Mouse (Mus musculus): Measurements from ENCODE around the gene Anxa6. TPM values are rescaled to one million over a fixed set of nuclear protein-coding genes. Genes with fewer than 3 reads are reported as not detected.

Gene Anxa6
- total and polyA plus RNA-seq, 3 experiments: 115 to 168 (median 162) TPM

DNA sequence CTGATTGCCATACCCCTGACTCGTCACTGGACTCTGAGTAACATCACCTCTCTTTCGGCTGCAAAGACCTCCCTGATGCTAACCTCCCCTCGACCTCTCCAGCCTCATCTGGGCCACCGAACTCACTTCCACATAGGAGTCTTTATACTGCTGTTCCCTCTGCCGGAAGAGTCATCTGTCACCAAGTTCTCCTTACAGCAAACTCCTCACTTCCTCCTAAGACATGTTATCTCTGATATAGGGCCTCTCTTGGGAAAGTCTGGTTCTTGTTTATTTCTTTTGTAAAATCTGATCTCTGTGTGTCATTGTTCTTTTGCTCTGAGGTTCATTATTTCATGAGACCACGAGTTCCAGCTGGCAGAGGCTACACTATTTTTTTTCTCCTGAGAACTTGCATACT, 25.0 kb downstream of the Anxa6 start:
- dilution Hi-C loops (cut with MboI; ENCODE audit: extremely low pct_ligation_motif_present, extremely low pct_unique_long_range_greater_than_20kb, low sequenced_read_pairs) (no loop called here), in situ Hi-C loops (cut with MboI; ENCODE audit: low pct_ligation_motif_present, low pct_unique_long_range_greater_than_20kb, low sequenced_read_pairs) (no loop called here)
- Histone ChIP-seq H3K4me2 (ENCODE audit: insufficient read depth, low read depth, poor library complexity, severe bottlenecking) (no peak overlapping the region), H3K27me3 (replicated peaks) (no peaks in the 10 kb centered on the region), H3K9ac (ENCODE audit: insufficient read depth, low read depth) (no peak overlapping the region), H3K36me3 (replicated peaks in 1 of 2; ENCODE audit: control insufficient read depth in 1 of 2, insufficient read depth in 1 of 2, low read length in 1 of 2) (peaks cover 81 to 96% of the 10 kb centered on the region in 2 experiments), H3K79me2 (replicated peaks; ENCODE audit: control insufficient read depth, extremely low read depth, insufficient read depth, poor library complexity, severe bottlenecking) (no peaks in the 10 kb centered on the region), H3K9me3 (replicated peaks; ENCODE audit: low read length) (no peaks in the 10 kb centered on the region), H3K4me3 (replicated peaks in 1 of 3; ENCODE audit: low read depth in 2 of 3, low read length in 2 of 3, poor library complexity in 1 of 3) (no peak overlapping the region), H3K27ac (ENCODE audit: insufficient read depth, low read depth) (no peak overlapping the region), H3K4me1 (ENCODE audit: control insufficient read depth in 1 of 2, insufficient read depth in 2 of 2) (peaks cover 0 to 30% of the 10 kb centered on the region in 2 experiments; a peak in 2 of 4 replicates)
- no peak for TF ChIP-seq NRF1 (IDR thresholded peaks at IDR 0.05; ENCODE audit: low read depth, low read length)
- no peak for TF ChIP-seq CTCF (conservative IDR thresholded peaks at IDR 0.05 in 1 of 2, IDR thresholded peaks at IDR 0.05 in 1 of 2; ENCODE audit: low read depth in 2 of 2, low read length in 2 of 2)
- no peak for DNase-seq (ENCODE audit: extremely low read depth)

DNA sequence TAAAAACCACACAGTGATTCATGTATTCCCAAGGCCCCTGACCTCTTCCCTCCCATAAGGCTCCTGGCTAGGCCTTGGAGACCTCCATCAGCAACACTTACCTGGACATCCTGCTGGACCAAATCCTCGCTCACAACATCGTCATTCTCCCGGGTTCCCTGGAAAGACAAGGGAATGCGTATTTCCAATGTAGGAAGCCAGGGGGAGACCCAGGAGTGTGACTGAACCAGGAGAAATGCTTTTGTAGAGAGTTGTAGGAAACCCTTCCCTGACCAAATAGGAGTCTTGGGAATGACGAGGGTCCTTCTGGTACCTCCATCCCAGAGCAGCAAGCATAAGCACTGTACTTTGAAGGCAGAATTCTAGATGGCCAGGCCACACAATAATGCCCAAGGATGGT, 27.6 kb downstream of the Anxa6 start:
- in situ Hi-C loops (cut with MboI; ENCODE audit: low pct_ligation_motif_present, low pct_unique_long_range_greater_than_20kb, low sequenced_read_pairs): no loop called here
- peaks cover 71 to 87% of the 10 kb centered on the region in 2 experiments for H3K36me3 ChIP-seq (replicated peaks in 1 of 2; ENCODE audit: control insufficient read depth in 1 of 2, insufficient read depth in 1 of 2, low read length in 1 of 2)

DNA sequence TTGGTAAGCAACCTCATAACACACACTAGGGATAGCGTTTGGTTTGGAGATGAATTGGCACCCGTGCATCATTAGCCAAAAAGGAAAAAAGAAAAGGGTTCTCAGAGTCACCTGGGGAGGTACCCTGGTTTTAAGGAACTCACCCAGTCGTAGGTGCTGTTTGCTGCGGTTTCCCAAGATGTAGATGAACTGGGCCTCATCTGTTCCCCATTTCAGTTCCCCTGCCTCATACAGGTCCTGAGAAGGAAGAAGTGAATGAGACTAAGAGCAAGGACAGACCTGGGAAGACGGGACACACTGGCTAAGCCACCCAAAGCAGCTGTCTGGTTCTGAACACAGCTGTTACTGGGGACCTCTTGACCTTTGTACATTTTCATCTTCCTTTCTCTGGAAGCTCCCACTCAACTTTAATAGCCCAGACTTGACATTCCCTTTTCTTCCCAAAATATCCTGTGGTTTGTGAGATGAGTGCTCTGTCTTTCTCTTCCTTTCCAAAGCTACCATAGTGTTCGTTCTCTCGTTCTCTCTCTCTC, 28.2 kb downstream of the Anxa6 start:
- in situ Hi-C loops (cut with MboI; ENCODE audit: low pct_ligation_motif_present, low pct_unique_long_range_greater_than_20kb, low sequenced_read_pairs) (no loop called here), dilution Hi-C loops (cut with MboI; ENCODE audit: extremely low pct_ligation_motif_present, extremely low pct_unique_long_range_greater_than_20kb, low sequenced_read_pairs) (no loop called here)
- no peaks in the 10 kb centered on the region for H3K79me2 ChIP-seq (replicated peaks; ENCODE audit: control insufficient read depth, extremely low read depth, insufficient read depth, poor library complexity, severe bottlenecking)
- H3K4me3 ChIP-seq (replicated peaks in 1 of 3; ENCODE audit: low read depth in 2 of 3, low read length in 2 of 3, poor library complexity in 1 of 3): no peak overlapping the region
- no peak overlapping the region for H3K9ac ChIP-seq (ENCODE audit: insufficient read depth, low read depth)
- H3K4me1 ChIP-seq (ENCODE audit: control insufficient read depth in 1 of 2, insufficient read depth in 2 of 2): peaks cover 0 to 20% of the 10 kb centered on the region in 2 experiments; a peak in 2 of 4 replicates
- DNase-seq (ENCODE audit: extremely low read depth): no peak
- no peak overlapping the region for H3K4me2 ChIP-seq (ENCODE audit: insufficient read depth, low read depth, poor library complexity, severe bottlenecking)
- peaks cover 69 to 86% of the 10 kb centered on the region in 2 experiments for H3K36me3 ChIP-seq (replicated peaks in 1 of 2; ENCODE audit: control insufficient read depth in 1 of 2, insufficient read depth in 1 of 2, low read length in 1 of 2)
- no peak for TF ChIP-seq TBP (conservative IDR thresholded peaks at IDR 0.05; ENCODE audit: low read depth, low read length)
- no peak for TF ChIP-seq ZC3H11A (IDR thresholded peaks at IDR 0.05; ENCODE audit: low read depth, low read length)
- no peak for TF ChIP-seq USF1 (IDR thresholded peaks at IDR 0.05; ENCODE audit: low read depth, low read length)
- no peak for TF ChIP-seq CHD1 (IDR thresholded peaks at IDR 0.05; ENCODE audit: low read depth, low read length)
- no peak for TF ChIP-seq SMC3 (IDR thresholded peaks at IDR 0.05; ENCODE audit: low read depth, low read length)
- no peak for TF ChIP-seq ZNF384 (IDR thresholded peaks at IDR 0.05; ENCODE audit: low read depth, low read length)
- TF ChIP-seq NRF1 (IDR thresholded peaks at IDR 0.05; ENCODE audit: low read depth, low read length): no peak
- no peak for TF ChIP-seq IRF4 (IDR thresholded peaks at IDR 0.05; ENCODE audit: low read depth, low read length)
- TF ChIP-seq JUND (conservative IDR thresholded peaks at IDR 0.05; ENCODE audit: low read depth, low read length): no peak
- TF ChIP-seq ZKSCAN1 (IDR thresholded peaks at IDR 0.05; ENCODE audit: borderline replicate concordance, low read depth, low read length): no peak
- TF ChIP-seq CTCF (conservative IDR thresholded peaks at IDR 0.05 in 1 of 2, IDR thresholded peaks at IDR 0.05 in 1 of 2; ENCODE audit: low read depth in 2 of 2, low read length in 2 of 2): no peak
- TF ChIP-seq POLR2AphosphoS2 (IDR thresholded peaks at IDR 0.05; ENCODE audit: low read depth, low read length): no peak
- TF ChIP-seq KAT2A (IDR thresholded peaks at IDR 0.05; ENCODE audit: insufficient replicate concordance, low read length): no peak
- no peak for TF ChIP-seq RAD21 (IDR thresholded peaks at IDR 0.05; ENCODE audit: low read depth, low read length)
- no peak for TF ChIP-seq PAX5 (IDR thresholded peaks at IDR 0.05; ENCODE audit: low read length)
- H3K9me3 ChIP-seq (replicated peaks; ENCODE audit: low read length): peaks cover 5% of the 10 kb centered on the region
- H3K27me3 ChIP-seq (replicated peaks): no peaks in the 10 kb centered on the region
- no peak overlapping the region for H3K27ac ChIP-seq (ENCODE audit: insufficient read depth, low read depth)

More for the DNA sequence above, 27.6 kb downstream of the Anxa6 start:
- Histone ChIP-seq H3K9me3 (replicated peaks; ENCODE audit: low read length) (peaks cover 5% of the 10 kb centered on the region), H3K27me3 (replicated peaks) (no peaks in the 10 kb centered on the region), H3K9ac (ENCODE audit: insufficient read depth, low read depth) (no peak overlapping the region), H3K4me3 (replicated peaks in 1 of 3; ENCODE audit: low read depth in 2 of 3, low read length in 2 of 3, poor library complexity in 1 of 3) (no peak overlapping the region), H3K4me1 (ENCODE audit: control insufficient read depth in 1 of 2, insufficient read depth in 2 of 2) (peaks cover 0 to 20% of the 10 kb centered on the region in 2 experiments; a peak in 2 of 4 replicates), H3K4me2 (ENCODE audit: insufficient read depth, low read depth, poor library complexity, severe bottlenecking) (no peak overlapping the region), H3K27ac (ENCODE audit: insufficient read depth, low read depth) (no peak overlapping the region), H3K79me2 (replicated peaks; ENCODE audit: control insufficient read depth, extremely low read depth, insufficient read depth, poor library complexity, severe bottlenecking) (no peaks in the 10 kb centered on the region)
- no peak for DNase-seq (ENCODE audit: extremely low read depth)
- dilution Hi-C loops (cut with MboI; ENCODE audit: extremely low pct_ligation_motif_present, extremely low pct_unique_long_range_greater_than_20kb, low sequenced_read_pairs): no loop called here
- TF ChIP-seq JUN (IDR thresholded peaks at IDR 0.05; ENCODE audit: insufficient read depth, low read depth, low read length): no peak
- TF ChIP-seq RAD21 (IDR thresholded peaks at IDR 0.05; ENCODE audit: low read depth, low read length): no peak; the same call in 1 of the 2 replicates
- no peak for TF ChIP-seq CHD1 (IDR thresholded peaks at IDR 0.05; ENCODE audit: low read depth, low read length)
- TF ChIP-seq GABPA (IDR thresholded peaks at IDR 0.05; ENCODE audit: insufficient replicate concordance, low read depth, low read length): no peak

Measured in CH12.LX (cell line).